Comparison of ENCODE assay signal across 15 mouse cellular contexts in genomic region chr10:60263351-60263750, GRCm38 (mm10). TPM values are rescaled to one million over a fixed set of nuclear protein-coding genes. Genes with fewer than 3 reads are reported as not detected.
DNase-seq lines count a peak whose midpoint lies in the region; ATAC-seq and TF ChIP-seq lines count a peak whose summit lies in the region.
"Had no signal": no experiment of that assay in that cellular context is flagged by ENCODE, and none has a peak within 500 bp of the region (broad histone marks: within the 10 kb centered on the region; RNA-seq: fewer than 3 reads in every experiment).

No protein-coding gene starts in this region.

- 0 out of 2 replicates have a peak, but pooled peaks have one; percentile 33 for ATAC-seq in midbrain, embryonic 16.5 days
- ATAC-seq in midbrain, embryonic 14.5 days (ENCODE audit: low FRiP score, low TSS enrichment): no peak
- peak; percentile 56 for ATAC-seq in megakaryocyte progenitor cell, adult 5-6 weeks (replicated peaks; ENCODE audit: poor library complexity)

- no peaks in the 10 kb centered on the region for H3K4me1 ChIP-seq in midbrain, embryonic 16.5 days (ENCODE audit: control insufficient read depth, insufficient read depth, low read length)
- no peaks in the 10 kb centered on the region for H3K4me1 ChIP-seq in midbrain, embryonic 14.5 days (ENCODE audit: control insufficient read depth, insufficient read depth, low read length)
- peaks cover 6% of the 10 kb centered on the region for H3K4me1 ChIP-seq in brown adipose tissue, adult 24 weeks (ENCODE audit: control insufficient read depth, insufficient read depth, insufficient read length, low read length)

- no peaks in the 10 kb centered on the region for H3K27me3 ChIP-seq in midbrain, embryonic 16.5 days (ENCODE audit: control insufficient read depth, insufficient read depth, low read depth, low read length)
- H3K27me3 ChIP-seq in midbrain, embryonic 14.5 days (ENCODE audit: control insufficient read depth, insufficient read depth, low read length): no peaks in the 10 kb centered on the region
- H3K27me3 ChIP-seq: heart, embryonic 15.5 days; liver, embryonic 13.5 days; midbrain, embryonic 12.5 days; neural tube, embryonic 12.5 days had no signal

- intact Hi-C loops in gastrocnemius, adult 2 months (cut with DNase I): no loop called here

- H3K4me2 ChIP-seq in midbrain, embryonic 16.5 days (ENCODE audit: low read length): no peak overlapping the region
- H3K4me2 ChIP-seq in midbrain, embryonic 14.5 days (ENCODE audit: low read length): no peak overlapping the region
- H3K4me2 ChIP-seq: heart, embryonic 15.5 days; liver, embryonic 13.5 days; midbrain, embryonic 12.5 days; neural tube, embryonic 12.5 days had no signal

- 93% methylated on average over 7 of the region's 7 CpGs for WGBS in midbrain, embryonic 16.5 days
- WGBS in midbrain, embryonic 14.5 days: 89% methylated on average over 7 of the region's 7 CpGs

- no peak for TF ChIP-seq CTCF in gastrocnemius, adult 2 months (IDR thresholded peaks at IDR 0.05)

- peak; percentile 27 for DNase-seq in gastrocnemius, adult 2 months
- no peak for DNase-seq in gastrocnemius, adult 18-20 months (ENCODE audit: low spot score)
- DNase-seq in midbrain, embryonic 14.5 days: no peak
- no peak for DNase-seq in adipocyte (ENCODE audit: low spot score)
- no peak for DNase-seq in gastrocnemius, postnatal 25 days
- DNase-seq: adrenal gland, adult 8-10 months; cerebellum, postnatal 14 days; kidney, adult 9 months; liver, embryonic 13.5 days had no signal

- H3K27ac ChIP-seq in gastrocnemius, adult 2 months: peak overlapping the region; percentile 16; the same call in 1 of the 2 replicates
- H3K27ac ChIP-seq in midbrain, embryonic 16.5 days (ENCODE audit: low read length): no peak overlapping the region
- H3K27ac ChIP-seq in midbrain, embryonic 14.5 days (replicated peaks; ENCODE audit: low read depth, low read length): no peak overlapping the region
- peak overlapping the region; percentile 31; the same call in 1 of the 2 replicates for H3K27ac ChIP-seq in brown adipose tissue, adult 24 weeks (replicated peaks; ENCODE audit: low read depth, low read length)
- H3K27ac ChIP-seq: liver, embryonic 13.5 days; midbrain, embryonic 12.5 days; neural tube, embryonic 12.5 days had no signal

- H3K36me3 ChIP-seq in midbrain, embryonic 16.5 days (ENCODE audit: control insufficient read depth, insufficient read depth, low read length): no peaks in the 10 kb centered on the region
- H3K36me3 ChIP-seq in midbrain, embryonic 14.5 days (ENCODE audit: control insufficient read depth, insufficient read depth, low read length): no peaks in the 10 kb centered on the region
- H3K36me3 ChIP-seq: heart, embryonic 15.5 days; liver, embryonic 13.5 days; midbrain, embryonic 12.5 days; neural tube, embryonic 12.5 days had no signal

- H3K9me3 ChIP-seq in midbrain, embryonic 16.5 days (replicated peaks; ENCODE audit: control insufficient read depth, low read length, poor library complexity, severe bottlenecking): no peaks in the 10 kb centered on the region
- no peaks in the 10 kb centered on the region for H3K9me3 ChIP-seq in midbrain, embryonic 14.5 days (ENCODE audit: control insufficient read depth, low read length)
- H3K9me3 ChIP-seq: heart, embryonic 15.5 days; liver, embryonic 13.5 days; midbrain, embryonic 12.5 days; neural tube, embryonic 12.5 days had no signal

- no peak overlapping the region for H3K9ac ChIP-seq in midbrain, embryonic 16.5 days (ENCODE audit: low read depth, low read length)
- H3K9ac ChIP-seq in midbrain, embryonic 14.5 days (replicated peaks; ENCODE audit: low read length): no peak overlapping the region
- H3K9ac ChIP-seq: heart, embryonic 15.5 days; liver, embryonic 13.5 days; midbrain, embryonic 12.5 days; neural tube, embryonic 12.5 days had no signal

- no peak overlapping the region for H3K4me3 ChIP-seq in gastrocnemius, adult 2 months
- no peak overlapping the region for H3K4me3 ChIP-seq in midbrain, embryonic 16.5 days (ENCODE audit: low read depth, low read length)
- no peak overlapping the region for H3K4me3 ChIP-seq in midbrain, embryonic 14.5 days (replicated peaks; ENCODE audit: low read depth, low read length)
- no peak overlapping the region for H3K4me3 ChIP-seq in brown adipose tissue, adult 24 weeks (ENCODE audit: insufficient read depth, low read depth, low read length)
- H3K4me3 ChIP-seq: heart, embryonic 15.5 days; liver, embryonic 13.5 days; midbrain, embryonic 12.5 days; neural tube, embryonic 12.5 days had no signal

RNA-seq across cellular contexts. Expression of gene Psap, which starts 14.1 kb away (rescaled TPM):
- 100 to 1,000 TPM; 730 to 837 TPM for total RNA-seq in gastrocnemius, adult 2 months (2021)
- 100 to 1,000 TPM; 764 to 769 TPM for total RNA-seq in gastrocnemius, adult 18-20 months (2021)
- 204 and 235 TPM in 2 replicates for polyA plus RNA-seq in midbrain, embryonic 16.5 days (2015; fragmentation: Nextera tagmentation; extraction: Ambion mirVana)
- polyA plus RNA-seq in midbrain, embryonic 14.5 days (2014; fragmentation: Nextera tagmentation; extraction: Ambion mirVana): 129 and 260 TPM in 2 replicates
- polyA plus RNA-seq in brown adipose tissue, adult 24 weeks (2012; ENCODE audit: insufficient read depth, insufficient read length, missing spikeins): 774 and 844 TPM in 2 replicates
- total RNA-seq in megakaryocyte progenitor cell, adult 5-6 weeks (2015): 173 and 221 TPM in 2 replicates
- 222 and 258 TPM in 2 replicates for total RNA-seq in megakaryocyte progenitor cell, adult 5-6 weeks (2017)
- total RNA-seq in gastrocnemius, postnatal 25 days (2021): 100 to 1,000 TPM; 590 to 608 TPM

RNA-seq across cellular contexts. Expression of gene Chst3, which starts 44.3 kb away (rescaled TPM):
- under 1 TPM; 0.23 to 0.64 TPM for total RNA-seq in gastrocnemius, adult 2 months (2021)
- under 1 TPM; 0.27 to 0.40 TPM for total RNA-seq in gastrocnemius, adult 18-20 months (2021)
- 0.97 and 1.0 TPM in 2 replicates for polyA plus RNA-seq in midbrain, embryonic 16.5 days (2015; fragmentation: Nextera tagmentation; extraction: Ambion mirVana)
- 0.86 and 0.94 TPM in 2 replicates for polyA plus RNA-seq in midbrain, embryonic 14.5 days (2014; fragmentation: Nextera tagmentation; extraction: Ambion mirVana)
- not detected in 2 replicates for polyA plus RNA-seq in brown adipose tissue, adult 24 weeks (2012; ENCODE audit: insufficient read depth, insufficient read length, missing spikeins)
- total RNA-seq in megakaryocyte progenitor cell, adult 5-6 weeks (2015): not detected in 2 replicates
- total RNA-seq in megakaryocyte progenitor cell, adult 5-6 weeks (2017): not detected in 2 replicates
- under 1 TPM; 0.26 to 0.51 TPM for total RNA-seq in gastrocnemius, postnatal 25 days (2021)

Comparison
In these comparisons a context has a peak if more than half of its experiments do, and no peak if none do; other contexts are left out.
1. H3K27ac ChIP-seq: peak in gastrocnemius, adult 2 months (single experiment) and brown adipose tissue, adult 24 weeks (single experiment); none in midbrain, embryonic 16.5 days (single experiment) and midbrain, embryonic 14.5 days (single experiment).